Mouse (Mus musculus) cerebellum, adult 11 months (tissue): ENCODE data around the gene Mad2l1bp.

Source experiments
- DNase-seq: peaks from one replicate; pipeline ENCODE4 v3.0.0; 2022

The Mad2l1bp gene

DNA sequence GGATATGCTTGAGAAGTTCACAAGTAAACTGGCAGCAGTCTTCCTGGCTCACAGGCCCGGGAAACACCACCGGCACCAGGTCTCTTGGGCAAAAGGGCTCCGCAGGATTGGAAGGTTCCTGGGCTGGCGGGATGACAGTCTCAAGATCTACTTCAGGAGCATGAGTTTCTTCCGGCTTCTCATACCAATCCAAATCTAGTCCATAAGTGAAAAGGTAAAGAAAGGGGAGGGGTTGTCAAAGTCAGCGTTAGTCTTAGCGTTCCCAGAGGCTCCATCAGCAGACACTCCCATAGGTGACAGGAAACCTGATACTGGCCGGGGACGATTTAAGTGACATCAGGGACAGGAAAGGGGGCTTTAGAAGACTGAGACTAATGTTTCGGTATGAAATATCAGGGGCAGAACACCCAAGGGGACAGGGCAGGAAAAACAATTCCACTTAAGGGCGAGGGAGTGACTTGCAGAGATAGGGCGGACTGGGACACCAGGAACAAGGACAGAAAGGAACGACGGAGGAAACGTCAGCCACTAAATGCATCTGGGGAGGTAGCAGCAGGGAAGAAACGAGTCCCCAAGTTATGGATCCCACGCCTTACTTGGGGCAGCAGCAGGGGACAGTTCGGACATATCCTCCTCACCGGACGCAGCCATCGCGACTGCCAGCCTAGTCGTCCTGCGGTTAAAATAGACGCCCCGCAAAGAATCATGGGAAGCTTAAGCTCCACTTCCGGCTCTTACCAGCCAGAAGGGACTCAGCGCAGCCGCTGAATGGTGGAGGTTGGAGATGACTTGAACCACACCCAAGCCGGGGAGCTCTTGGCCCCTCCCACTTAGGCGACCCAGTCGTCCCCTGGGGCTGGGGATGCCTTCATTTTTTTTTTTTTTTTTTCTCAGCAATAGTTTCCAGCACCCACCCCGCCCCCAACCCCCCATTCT is at the start of gene Mad2l1bp:
Mad2l1bp (minus strand) TSS at position 707 of the 936 bp plus-strand sequence.
- peak; percentile 76 for DNase-seq

DNA sequence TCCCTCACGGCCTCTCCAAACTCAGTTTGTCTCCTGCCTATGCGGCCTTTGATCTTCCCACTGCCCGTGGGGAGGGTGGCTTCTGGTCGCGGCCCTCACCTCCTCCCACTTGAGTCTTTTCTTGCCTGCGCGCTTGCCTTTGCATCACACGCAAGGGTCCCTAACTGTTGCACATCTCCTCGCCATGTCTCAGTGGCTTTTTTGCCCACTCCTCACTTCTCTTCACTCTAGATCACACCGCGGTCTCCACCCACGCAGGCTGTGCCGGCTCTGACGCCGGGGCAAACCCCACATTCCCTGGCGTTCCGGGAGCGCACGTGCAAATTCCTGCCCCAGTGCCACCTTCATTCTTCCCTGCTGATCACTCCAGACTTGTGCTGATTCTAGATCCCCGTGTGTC is 49.7 kb upstream of the Mad2l1bp start:
- no peak for DNase-seq

DNA sequence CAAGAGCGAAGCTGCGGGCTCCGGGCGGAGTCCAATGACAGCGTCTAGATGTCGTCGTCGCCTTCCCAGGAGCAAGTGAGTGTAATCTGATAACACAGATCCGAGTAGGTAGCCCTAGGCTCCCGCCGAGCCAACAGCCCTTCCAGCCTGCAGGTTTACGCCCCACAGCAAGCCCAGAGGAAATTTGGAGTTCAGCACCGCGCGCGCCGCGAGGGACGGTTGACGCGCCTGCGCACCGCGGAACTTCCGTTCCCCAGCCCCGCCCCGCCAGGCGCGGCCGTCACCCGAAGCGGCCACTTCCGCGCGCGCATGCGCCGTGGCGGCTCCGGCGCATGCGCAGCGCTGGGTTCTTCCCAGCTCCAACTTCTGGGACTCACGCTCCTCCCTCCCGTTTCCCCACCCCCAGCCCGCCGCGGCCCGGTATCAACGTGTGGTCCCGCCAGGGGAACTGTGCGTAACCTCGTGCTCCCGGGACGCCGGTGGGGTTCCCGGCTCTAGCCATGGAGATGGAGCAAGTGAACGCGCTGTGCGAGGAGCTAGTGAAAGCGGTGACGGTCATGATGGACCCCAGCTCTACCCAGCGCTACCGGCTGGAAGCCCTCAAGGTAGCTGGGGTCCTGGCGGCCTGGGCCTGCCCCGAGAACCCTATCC is 49.2 kb upstream of the Mad2l1bp start, which contains the start of the genes Polh and Xpo5:
Polh (minus strand) TSS at position 225 of the 651 bp plus-strand sequence.
Xpo5 (plus strand) TSS at position 362 of the 651 bp plus-strand sequence.
- DNase-seq: peak; percentile 93

DNA sequence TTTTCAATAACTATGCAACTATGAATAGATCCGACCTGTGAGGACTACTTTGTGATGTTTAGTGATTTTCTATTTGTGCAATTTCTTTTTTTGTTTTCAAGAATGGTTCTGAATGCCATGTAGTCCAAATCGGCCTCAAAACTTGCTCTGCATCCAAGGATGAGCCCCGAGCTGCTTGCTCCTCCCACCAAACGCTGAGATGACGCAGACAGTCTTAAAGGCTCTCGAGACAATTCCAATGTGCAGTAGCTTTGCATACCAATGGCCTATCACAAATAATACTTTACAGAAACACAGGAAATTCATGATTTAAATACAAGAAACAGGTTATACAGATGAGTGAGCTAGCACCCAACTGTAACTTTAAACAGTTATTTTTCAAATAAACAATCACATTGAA is 47.8 kb upstream of the Mad2l1bp start:
- no peak for DNase-seq

DNA sequence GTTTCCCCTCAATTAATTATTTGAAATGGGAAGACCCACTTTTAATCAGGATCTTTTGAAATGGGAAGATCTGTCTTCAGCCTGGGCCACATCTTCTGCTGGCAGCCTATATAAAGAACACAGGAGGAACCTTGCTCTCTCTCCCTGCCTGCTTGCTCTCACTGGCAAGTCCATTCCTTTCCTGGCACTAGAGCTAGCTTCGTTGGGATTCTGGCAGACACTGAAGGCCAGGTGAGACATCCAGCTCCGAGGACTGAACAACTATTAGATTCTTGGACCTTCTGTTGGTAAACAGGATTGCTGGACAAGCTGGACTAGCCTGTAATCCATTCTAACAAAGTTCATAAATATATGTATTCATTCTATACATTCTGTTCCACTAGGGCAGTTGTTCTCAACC is 35.5 kb upstream of the Mad2l1bp start:
- no peak for DNase-seq

DNA sequence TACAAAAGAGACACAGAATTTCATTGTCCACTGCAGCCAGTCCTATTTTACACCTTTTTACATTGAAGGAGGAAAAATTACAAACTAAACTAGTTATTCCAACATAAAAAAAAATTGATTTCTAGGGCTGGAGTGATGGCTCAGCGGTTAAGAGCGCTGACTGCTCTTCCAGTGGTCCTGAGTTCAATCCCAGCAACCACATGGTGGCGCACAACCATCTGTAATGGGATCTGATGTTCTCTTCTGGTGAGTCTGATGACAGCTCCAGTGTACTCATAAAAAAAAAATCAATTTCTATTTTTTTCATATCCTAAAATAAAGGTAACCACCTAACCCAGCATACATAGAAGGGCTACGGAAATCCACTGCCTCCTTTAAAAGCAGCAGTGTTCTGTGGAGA is 28.9 kb upstream of the Mad2l1bp start:
- no peak for DNase-seq

DNA sequence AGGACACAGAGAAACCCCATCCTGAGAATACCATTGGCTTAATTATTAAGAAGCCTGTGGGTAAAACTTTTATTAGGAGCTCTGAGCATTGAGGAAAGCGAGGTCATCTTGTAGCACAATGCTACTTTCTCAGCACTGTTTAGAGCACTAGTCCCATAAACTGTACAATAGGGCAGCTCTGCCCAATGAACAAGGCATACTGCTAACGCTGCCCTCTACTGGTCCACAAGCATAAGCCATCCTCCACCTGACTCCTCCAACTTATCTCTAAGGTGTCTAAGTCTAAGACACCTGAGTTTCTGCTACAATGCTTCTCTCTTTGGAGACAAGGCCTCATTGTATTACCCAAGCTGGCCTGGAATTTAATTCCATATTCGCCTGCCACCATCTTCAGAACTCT is 17.2 kb upstream of the Mad2l1bp start:
- DNase-seq: no peak

DNA sequence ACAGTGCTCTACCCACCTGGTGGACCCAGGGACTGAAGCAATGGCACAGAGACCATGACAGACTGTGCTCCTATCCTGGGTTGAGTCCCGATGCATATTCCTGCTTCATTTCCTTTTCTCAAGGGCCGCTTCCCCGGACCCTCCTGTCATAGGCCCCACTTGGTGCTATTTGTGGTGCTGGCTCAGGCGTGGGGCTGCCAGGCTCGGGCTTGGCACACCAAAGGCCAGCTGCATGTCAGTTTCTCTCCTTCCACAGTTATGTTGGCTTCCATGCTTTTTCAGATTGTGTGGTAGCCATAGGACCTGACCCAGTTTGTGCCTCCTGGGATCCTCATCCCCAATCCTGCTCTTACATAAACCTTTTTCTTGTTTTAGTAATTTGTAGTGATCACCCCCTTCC is 15.4 kb upstream of the Mad2l1bp start:
- no peak for DNase-seq

DNA sequence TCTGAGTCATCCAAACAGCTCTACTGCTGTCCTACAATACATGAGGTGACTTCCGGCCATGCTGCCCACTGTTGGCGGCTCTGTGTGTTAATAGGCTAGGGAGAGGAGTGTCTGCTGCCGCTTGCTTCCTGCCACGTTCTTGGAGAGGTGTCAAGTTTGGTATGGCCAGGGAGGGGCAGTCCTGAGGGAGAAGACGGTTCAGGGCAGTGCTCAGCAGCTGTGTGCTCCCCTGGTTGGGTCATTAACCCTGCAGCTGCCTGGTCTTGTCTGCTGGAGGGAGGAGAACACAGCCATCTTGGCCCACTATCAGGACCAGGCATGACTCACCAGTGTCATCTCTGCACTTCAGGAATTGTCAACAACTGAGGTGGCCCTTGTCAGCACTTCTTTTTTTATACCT is 15.0 kb upstream of the Mad2l1bp start:
- DNase-seq: no peak

DNA sequence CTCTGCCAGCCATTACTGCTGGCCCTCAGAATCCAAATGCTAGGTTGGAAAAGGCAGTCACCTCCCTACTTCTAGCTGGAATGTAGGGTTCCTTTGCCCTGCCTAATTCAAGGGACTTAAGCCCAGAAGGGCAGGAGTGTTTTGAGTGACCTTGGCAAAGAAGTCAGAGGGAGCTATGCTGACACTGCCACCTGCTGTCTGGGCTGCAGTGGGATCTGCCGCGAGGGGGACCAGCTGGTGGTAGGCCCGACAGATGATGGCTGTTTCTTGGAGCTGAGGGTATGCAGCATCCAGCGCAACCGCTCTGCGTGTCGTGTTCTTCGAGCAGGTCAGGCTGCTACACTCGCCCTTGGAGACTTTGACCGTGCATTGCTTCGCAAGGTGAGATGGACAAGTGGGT is 13.7 kb upstream of the Mad2l1bp start:
- no peak for DNase-seq

DNA sequence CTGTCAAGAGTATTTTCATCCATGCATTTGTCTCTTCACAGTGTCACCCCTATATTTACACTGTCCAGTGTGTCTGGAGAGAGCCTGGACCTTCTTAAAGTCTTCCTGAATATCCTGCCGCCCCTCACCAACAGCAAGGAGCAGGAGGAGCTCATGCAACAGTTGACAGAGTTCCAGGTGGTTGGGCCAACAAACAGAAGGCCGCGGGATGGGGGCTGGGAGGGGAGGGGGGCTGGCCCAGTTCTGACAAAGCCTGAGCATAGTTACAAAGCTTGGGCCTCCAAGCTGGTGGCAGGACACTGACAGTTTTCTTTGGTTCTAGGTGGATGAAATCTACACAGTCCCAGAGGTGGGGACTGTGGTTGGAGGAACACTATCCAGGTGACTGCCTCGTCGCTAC is 12.9 kb upstream of the Mad2l1bp start:
- no peak for DNase-seq

DNA sequence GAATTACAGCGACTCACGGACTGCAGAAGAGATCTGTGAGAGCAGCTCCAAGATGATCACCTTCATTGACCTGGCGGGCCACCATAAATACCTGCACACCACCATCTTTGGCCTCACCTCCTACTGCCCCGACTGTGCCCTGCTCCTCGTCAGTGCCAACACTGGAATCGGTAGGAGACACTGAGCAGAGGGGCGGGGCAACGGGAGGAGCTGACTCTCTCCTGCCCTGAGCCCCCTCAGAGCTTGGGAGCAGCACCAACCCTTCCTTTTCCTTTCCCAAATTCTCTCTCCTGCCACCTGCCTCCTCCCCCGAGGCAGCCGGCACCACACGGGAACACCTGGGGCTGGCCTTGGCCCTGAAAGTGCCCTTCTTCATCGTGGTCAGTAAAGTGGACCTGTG is 12.1 kb upstream of the Mad2l1bp start:
- DNase-seq: no peak

DNA sequence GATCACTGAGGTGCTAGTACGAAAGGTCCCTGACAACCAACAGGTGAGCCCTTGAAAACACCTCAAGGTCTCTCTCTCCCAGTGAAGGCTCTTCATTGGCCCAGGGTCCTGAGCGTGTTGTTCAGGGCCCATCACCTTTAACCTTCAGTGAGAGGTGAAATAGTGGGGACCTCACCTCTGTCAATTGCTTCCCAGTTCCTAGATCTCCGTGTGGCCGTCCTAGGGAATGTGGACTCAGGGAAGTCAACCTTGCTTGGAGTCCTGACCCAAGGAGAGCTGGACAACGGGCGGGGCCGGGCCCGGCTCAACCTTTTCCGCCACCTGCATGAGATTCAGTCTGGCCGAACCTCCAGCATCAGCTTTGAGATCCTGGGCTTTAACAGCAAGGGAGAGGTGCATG is 11.4 kb upstream of the Mad2l1bp start:
- DNase-seq: no peak

DNA sequence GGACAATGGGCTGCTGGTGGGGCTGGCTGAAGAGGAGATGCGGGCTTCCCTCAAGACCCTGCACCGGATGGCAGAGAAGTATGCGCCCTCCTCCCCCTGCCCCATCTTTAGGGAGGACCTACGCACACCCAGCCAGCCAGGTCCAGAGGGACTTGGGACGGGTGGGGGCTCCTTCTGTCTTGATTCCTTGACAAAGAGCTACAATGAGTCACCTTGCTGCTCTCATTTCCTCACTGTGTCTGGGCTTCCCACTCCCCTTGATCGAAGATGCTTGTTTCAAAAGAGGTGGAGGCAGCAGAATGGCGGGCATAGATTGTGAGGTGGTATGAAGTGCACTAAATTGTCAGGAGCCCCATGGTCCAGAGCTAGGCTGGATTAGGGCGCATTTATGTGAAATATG is 10.9 kb upstream of the Mad2l1bp start:
- no peak for DNase-seq

DNA sequence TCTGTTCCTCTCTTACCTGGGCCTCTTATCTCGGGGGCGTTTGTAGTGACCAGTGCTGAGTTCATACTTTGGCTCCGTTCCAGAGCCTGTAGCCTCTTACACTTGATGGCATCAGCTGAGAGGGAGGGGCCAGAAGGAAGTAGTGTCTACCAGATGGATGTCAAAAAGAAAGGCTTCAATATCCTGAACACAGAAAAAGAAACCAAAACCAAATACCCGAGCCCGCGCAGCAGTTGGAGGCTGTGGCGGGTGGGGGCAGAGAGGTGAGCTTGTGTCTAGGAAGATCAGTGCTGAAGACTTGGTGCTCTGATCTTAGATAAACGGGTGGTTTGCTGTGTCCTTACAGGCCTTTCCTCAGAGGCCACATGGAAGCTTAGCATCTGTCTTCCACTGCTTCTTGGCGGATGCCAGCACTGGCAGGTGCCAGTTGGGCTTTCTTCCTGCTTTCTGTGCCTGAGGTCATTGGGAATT is 9.6 kb upstream of the Mad2l1bp start:
- DNase-seq: no peak

DNA sequence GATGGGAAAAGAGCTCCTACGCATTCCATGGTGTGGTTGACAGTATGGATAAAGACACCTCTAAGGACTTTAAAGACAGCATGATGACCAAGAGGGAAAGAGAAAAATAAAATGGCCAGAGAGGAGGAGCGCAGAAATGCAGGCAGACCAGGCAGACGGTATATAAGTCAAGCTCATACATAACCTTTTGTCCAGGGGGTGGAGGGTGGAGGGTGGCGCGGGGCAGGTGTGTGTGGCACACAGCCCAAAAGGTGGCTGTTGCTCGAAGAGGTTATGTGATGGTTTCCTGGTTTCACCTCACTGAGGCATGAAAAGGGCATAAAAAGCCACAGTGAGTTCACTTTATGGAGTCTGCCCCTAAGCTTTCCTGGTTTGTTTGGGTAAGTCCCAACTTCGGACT is 9.2 kb upstream of the Mad2l1bp start:
- DNase-seq: no peak

DNA sequence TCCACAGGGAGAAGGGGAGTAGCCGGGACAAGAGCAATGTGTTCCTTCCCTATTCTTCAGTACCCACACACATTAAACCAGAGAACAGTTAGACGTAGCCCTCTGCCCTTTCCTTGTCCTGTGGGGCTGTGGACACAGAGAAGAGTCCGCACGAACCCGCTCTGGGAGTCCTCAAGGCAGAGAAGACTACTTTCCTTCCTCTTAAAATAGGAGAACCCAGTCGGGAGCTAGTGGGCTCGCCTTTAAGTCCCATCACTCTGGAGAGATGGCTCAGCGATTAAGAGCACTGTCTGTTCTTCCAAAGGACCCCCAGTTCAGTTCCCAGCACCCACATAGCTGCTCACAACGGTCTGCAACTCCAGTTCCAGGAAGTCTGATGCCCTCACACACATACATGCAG is 8.4 kb upstream of the Mad2l1bp start:
- DNase-seq: no peak

DNA sequence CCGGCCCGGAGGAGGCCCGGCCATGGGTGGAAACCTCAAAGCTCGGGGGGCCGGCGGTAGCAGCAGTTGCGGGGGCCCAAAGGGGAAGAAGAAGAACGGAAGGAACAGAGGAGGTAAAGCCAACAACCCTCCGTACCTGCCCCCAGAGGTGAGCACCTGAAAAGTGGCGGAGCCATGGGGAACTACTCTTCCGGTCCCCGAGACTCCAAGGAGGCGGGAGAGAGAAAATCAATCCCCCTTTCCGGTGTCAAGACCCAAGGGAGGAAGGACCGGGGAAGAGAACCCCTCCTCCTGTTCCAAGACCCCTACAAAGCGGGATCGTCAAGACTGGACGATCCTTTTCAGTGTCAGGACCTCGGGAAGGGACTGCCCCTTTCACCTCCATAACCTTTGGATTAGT is 7.8 kb upstream of the Mad2l1bp start:
- no peak for DNase-seq

DNA sequence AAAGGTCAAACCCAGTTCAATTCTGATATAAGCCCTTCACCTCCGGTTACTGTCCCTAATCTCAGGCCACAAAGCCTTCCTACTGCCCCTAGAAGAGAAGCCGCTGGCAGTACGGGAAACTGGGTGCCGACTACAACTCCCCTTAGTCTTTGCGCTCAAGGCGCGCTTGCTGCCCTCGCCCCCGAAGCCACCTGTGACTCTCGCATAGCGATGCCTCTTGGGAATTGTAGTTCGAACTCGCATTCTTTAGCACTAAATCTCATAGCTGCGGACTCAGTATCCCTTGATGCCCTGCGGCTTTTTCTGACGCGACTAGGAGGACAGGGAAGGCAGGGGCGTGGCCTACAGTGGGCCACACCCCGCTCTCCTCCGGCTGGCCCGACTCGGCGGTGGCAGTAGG is 7.3 kb upstream of the Mad2l1bp start, which contains the start of gene Gtpbp2:
Gtpbp2 (plus strand) TSS at position 347 of the 400 bp plus-strand sequence.
- DNase-seq: peak; percentile 96

DNA sequence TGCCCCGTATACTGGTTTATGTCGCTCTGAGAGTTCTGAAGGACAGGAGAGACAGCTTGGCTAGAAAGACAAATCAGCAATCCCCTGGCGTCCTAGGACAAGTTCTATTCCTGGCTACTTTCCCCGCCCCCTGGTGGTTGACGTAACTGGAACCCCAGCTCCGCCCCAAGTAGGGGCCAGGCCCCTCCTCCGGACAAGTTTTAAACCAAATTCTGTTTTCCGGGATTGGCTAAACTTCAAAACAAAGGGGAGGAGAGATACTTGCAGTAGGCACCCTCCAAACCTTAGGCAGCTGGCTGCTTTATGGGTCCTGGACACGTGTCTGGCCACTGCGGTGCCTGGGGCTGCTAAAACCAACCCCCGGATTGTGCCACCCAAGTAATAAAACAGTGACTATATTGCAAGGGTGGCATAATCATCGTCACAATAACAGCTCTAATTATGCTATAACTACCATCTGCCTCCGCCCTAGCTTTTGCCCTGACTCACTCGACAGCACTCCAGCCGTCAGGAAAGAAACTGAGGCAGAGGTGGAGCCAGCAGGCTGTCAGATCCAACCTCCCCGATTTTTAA is 6.8 kb upstream of the Mad2l1bp start:
- DNase-seq: peak; percentile 78

DNA sequence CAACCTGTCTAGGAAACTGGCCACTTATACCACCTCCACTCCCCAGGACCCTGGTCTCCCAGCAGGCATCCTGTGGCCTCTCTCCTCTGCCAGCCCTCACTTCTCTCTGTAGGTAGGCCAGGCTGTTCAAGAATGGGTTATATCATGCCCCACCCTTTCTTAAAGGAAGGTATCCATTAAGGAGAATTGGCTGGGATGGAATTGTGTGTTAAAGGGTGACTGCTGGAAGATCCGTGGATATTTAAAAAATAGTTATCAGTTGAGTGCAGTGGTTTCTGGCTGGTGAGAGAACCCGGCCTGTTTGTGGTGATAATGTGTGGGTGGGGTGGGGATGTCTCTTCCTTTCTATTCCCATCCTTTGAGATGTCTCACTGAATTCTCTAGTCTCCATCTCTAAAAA is 5.9 kb upstream of the Mad2l1bp start:
- DNase-seq: no peak

DNA sequence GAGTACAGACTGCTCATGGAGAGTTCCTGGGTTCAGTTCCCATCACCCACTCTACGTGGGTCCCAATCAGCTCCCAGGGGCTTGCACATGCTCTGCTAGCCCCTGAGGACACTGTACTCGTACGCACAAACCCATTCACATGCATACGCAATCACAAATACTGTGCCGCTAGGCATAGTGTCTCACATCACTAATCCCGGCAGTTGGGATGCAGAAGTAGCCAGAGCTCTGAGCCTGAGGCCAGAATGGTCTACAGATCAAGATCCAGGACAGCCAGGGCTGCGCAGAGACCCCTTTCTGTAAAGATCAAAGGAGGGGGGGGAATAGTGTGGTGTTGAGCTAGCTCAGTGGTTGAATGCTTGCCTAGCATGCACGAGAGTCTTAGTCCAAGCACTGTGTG is 3.8 kb upstream of the Mad2l1bp start:
- DNase-seq: no peak

DNA sequence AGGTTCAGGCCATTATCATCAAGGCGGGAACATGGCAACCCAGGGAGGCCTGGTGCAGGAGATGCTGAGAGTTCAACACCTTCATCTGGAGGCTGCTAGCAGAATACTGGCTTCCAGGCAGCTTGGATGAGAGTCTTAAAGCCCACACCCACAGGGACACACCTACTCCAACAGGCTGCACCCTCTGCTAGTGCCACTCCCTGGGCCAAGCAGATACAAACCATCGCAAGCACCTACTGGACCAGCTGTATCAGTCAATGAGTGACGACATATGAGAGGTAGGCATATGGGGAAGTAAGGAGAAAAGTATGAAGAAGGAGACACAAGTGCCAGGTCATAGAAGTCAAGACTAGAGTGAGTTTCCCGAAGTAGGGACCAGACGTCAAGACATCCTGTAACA is 3.3 kb upstream of the Mad2l1bp start:
- no peak for DNase-seq

DNA sequence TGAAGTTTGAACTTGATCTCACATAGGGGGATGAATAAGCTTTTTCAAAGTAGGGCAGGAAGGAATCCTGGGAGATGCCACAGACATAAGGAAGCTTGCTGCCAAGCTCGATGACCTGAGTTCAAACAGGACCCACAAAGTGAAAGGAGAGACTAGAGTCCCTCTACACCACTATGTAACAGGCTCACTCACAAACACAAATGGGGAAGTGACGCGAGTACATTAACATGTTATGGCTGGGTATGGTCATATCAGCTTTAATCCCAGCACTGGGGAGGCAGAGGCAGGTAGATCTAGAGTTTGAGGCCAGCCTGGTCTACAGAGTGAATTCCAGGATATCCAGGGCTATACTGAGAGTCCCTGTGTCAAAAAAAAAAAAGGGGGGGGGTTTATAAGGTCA is 983 bp upstream of the Mad2l1bp start:
- DNase-seq: no peak
